Mouse (Mus musculus) brain, embryonic 14.5 days (tissue): ENCODE data around the gene Shroom3.

Source experiments
- CTCF ChIP-seq: fragments of 200-500 bp; IDR thresholded peaks from 2 replicates; pipeline ENCODE4 v1.5.1; 2012; ENCODE audit warnings: inconsistent platforms, mild to moderate bottlenecking, moderate library complexity, borderline replicate concordance; ENCODE audit not compliant: insufficient read depth, insufficient read length; ENCODE audit errors: extremely low read depth
- POLR2A ChIP-seq: fragments of 200-500 bp; IDR thresholded peaks from 2 replicates; pipeline ENCODE4 v1.6.1; 2012; ENCODE audit warnings: mild to moderate bottlenecking, inconsistent platforms, borderline replicate concordance; ENCODE audit not compliant: poor library complexity, insufficient read depth, insufficient read length, severe bottlenecking; ENCODE audit errors: extremely low read depth

DNA sequence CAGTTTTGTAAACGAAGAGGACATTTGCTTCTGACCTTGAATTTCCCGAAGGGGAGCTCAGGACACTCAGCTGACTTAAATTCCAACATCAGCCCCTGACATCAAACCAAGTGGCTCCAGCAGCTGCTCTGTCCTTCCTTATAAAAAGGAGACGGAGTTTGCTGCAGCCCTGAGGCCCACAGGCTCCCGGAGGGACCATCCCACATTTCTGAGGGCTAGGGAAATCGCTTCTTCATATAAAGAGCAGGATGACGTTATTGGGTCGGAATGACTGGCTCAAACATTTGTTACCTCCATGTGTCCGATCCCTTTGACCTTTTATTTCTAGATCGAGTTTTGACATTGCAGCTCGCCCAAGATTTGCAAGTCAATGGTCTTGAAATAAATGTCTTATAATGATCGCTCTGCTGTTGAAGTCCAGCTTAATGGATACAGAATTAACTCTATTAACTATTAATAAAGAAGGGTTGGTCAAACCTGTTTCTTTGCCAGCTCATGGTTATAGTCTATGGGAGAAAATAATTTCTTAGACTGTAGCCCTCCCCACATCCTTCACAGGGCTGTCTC, 102.7 kb downstream of the Shroom3 start:
- TF ChIP-seq CTCF (no peak), POLR2A (no peak)
